Mouse (Mus musculus) midbrain, embryonic 14.5 days (tissue): ENCODE measurements around the gene Tas2r122. TPM values are rescaled to one million over a fixed set of nuclear protein-coding genes. Genes with fewer than 3 reads are reported as not detected.
"Not testable (repeated sequence)": the region's sequence is repeated elsewhere in the genome, so short reads cannot be mapped to it uniquely, and the experiment has no call there.

Experiments used
- ATAC-seq: fragments of 200-750 bp; cut with Nextera tagmentation; 2 replicates; pipeline ENCODE4 v1.8.0; 2017; ENCODE audit warnings: moderate number of reproducible peaks, moderate library complexity; ENCODE audit not compliant: low FRiP score, low TSS enrichment
- DNase-seq: peaks from one replicate; pipeline ENCODE4 v3.0.0-alpha.2; 2015
- H3K27ac ChIP-seq: fragments of 300-500 bp; sonication (generic); replicated peaks from 2 replicates; pipeline ENCODE4 v1.5.1; 2014; ENCODE audit warnings: mild to moderate bottlenecking, low read depth, low read length, moderate library complexity
- H3K27me3 ChIP-seq: fragments of 300-500 bp; sonication (generic); 2 replicates; pipeline ENCODE4 v1.6.1; 2014; ENCODE audit warnings: low read length, control low read depth, mixed read lengths; ENCODE audit not compliant: control insufficient read depth, insufficient read depth
- H3K36me3 ChIP-seq: fragments of 300-500 bp; sonication (generic); 2 replicates; pipeline ENCODE4 v1.6.1; 2014; ENCODE audit warnings: low read length, control low read depth; ENCODE audit not compliant: control insufficient read depth, insufficient read depth
- H3K4me1 ChIP-seq: fragments of 300-500 bp; sonication (generic); 2 replicates; pipeline ENCODE4 v1.6.1; 2014; ENCODE audit warnings: mild to moderate bottlenecking, antibody characterized with exemption, low read length, control low read depth; ENCODE audit not compliant: control insufficient read depth, insufficient read depth
- H3K4me2 ChIP-seq: fragments of 300-500 bp; sonication (generic); 2 replicates; pipeline ENCODE4 v1.6.1; 2014; ENCODE audit warnings: mild to moderate bottlenecking, low read length, moderate library complexity
- H3K4me3 ChIP-seq: fragments of 300-500 bp; sonication (generic); replicated peaks from 2 replicates; pipeline ENCODE4 v1.5.1; 2014; ENCODE audit warnings: low read depth, low read length
- H3K9ac ChIP-seq: fragments of 300-500 bp; sonication (generic); replicated peaks from 2 replicates; pipeline ENCODE4 v1.6.1; 2014; ENCODE audit warnings: mild to moderate bottlenecking, low read length, moderate library complexity
- H3K9me3 ChIP-seq: fragments of 300-500 bp; sonication (generic); 2 replicates; pipeline ENCODE4 v1.6.1; 2016; ENCODE audit warnings: low read length, control low read depth, mixed read lengths; ENCODE audit not compliant: control insufficient read depth
- WGBS: fragments of 180-500 bp; shearing (Covaris S2); extraction: QIAGEN DNeasy Blood & Tissue Kit; methylation state at CpG from one replicate; pipeline ENCODE4 v1.1.7; 2014; 5-methylcytosine and 5-hydroxymethylcytosine counted together
- polyA plus RNA-seq: library from polyadenylated mRNA; unstranded; fragments of >200 nt; fragmentation: Nextera tagmentation; extraction: Ambion mirVana; gene quantifications from 2 replicates; pipeline ENCODE4 v1.2.1, GENCODE M21; 2014

Gene Tas2r122
- not detected in 2 replicates for polyA plus RNA-seq

- DNase-seq (no peak), ATAC-seq (no peak)
- H3K27me3 ChIP-seq: no peaks in the 10 kb centered on the region
- H3K4me3 ChIP-seq: no peak within 1 kb of the TSS
- no peaks in the 10 kb centered on the region for H3K36me3 ChIP-seq
- H3K9me3 ChIP-seq: 0 out of 2 replicates have a peak, but pooled peaks cover 3% of the 10 kb centered on the region
- H3K4me1 ChIP-seq: no peaks in the 10 kb centered on the region
- H3K9ac ChIP-seq: no peak within 1 kb of the TSS
- H3K4me2 ChIP-seq: no peak within 1 kb of the TSS
- no peak within 1 kb of the TSS for H3K27ac ChIP-seq
- WGBS: 84% methylated on average over 3 of the region's 3 CpGs
These were observed at the start of gene Tas2r122 for GRCm38 (mm10) chr6:132711828-132712227. Tas2r122 (minus strand) TSS chr6:132711928.

DNA sequence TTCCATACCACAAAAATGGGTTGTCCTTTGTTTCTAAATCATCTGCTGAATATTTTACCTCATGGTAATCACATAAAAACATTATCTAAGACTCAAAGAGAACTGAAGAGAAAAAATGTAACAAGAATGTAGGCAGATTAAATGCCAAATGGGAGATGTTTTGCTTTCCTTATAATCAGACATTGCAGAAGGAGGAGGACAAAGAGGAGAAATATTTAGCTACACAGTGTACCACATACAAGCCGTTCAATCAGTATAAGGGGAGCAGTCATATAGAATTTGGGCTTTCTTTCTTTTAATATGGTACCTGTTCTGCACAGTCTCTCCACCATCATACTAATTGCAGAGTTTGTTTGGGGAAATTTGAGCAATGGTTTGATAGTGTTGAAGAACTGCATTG lies 42.7 kb upstream of the Tas2r122 start, which contains the start of gene Tas2r124:
Gene Tas2r124, plus strand, starts transcription at position 301 of the 400 bp plus-strand sequence.
- 77% methylated on average over 1 of the region's 1 CpGs for WGBS
- ATAC-seq (no peak), DNase-seq (no peak)
- H3K27ac ChIP-seq: no peak within 1 kb of the TSS
- H3K4me1 ChIP-seq: no peaks in the 10 kb centered on the region
- H3K9ac ChIP-seq: no peak within 1 kb of the TSS
- no peak within 1 kb of the TSS for H3K4me2 ChIP-seq
- H3K27me3 ChIP-seq: no peaks in the 10 kb centered on the region
- H3K36me3 ChIP-seq: no peaks in the 10 kb centered on the region
- no peaks in the 10 kb centered on the region for H3K9me3 ChIP-seq
- no peak within 1 kb of the TSS for H3K4me3 ChIP-seq

DNA sequence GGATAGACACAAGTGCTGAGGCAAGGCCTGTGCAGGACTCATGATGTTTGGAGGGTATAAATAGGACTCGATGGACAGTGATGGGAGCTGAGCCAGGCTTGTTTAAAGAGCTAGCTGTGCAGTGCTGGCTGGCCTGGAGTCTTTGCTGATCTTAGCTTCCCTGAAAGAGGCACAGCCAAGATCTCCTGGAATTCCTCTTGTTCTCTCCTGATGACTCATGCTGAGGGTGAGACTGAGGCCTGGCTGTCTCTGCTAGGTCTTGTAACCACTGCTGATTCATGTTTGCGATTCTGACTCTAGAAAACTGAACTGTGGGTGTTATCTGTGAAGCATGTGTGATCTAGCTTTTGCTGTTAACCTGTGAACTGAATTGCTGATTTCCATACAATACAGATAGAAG lies 38.5 kb upstream of the Tas2r122 start:
- no peaks in the 10 kb centered on the region for H3K36me3 ChIP-seq
- no peak overlapping the region for H3K9ac ChIP-seq
- no peaks in the 10 kb centered on the region for H3K9me3 ChIP-seq
- DNase-seq: no peak
- H3K4me2 ChIP-seq: no peak overlapping the region
- H3K4me1 ChIP-seq: no peaks in the 10 kb centered on the region
- no peak for ATAC-seq
- 85% methylated on average over 2 of the region's 2 CpGs for WGBS
- no peak overlapping the region for H3K27ac ChIP-seq
- H3K4me3 ChIP-seq: no peak overlapping the region
- H3K27me3 ChIP-seq: no peaks in the 10 kb centered on the region

DNA sequence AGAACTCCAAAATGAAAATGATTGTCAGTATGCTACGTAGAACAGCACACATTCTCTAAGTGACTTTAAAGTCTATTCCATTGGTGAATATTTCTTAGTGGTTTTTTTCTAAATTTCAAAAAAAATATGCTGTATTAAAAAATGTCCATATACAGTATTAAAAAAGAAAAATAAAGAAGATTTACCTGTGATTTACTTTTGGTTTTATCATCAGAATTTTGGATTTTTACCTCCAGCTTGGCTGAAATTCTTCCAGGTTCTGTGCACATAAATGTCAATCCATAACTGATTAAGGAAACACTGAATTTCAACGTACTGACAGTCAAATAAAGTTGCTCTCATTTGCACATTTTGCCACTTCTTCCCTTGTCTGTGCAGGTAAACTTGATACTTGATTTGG lies 26.2 kb upstream of the Tas2r122 start, which contains the start of gene Tas2r115:
Gene Tas2r115, minus strand, starts transcription at position 101 of the 400 bp plus-strand sequence.
- Histone ChIP-seq H3K9ac (no peak within 1 kb of the TSS), H3K4me3 (no peak within 1 kb of the TSS), H3K4me2 (no peak within 1 kb of the TSS), H3K4me1 (no peaks in the 10 kb centered on the region), H3K36me3 (no peaks in the 10 kb centered on the region), H3K27me3 (no peaks in the 10 kb centered on the region), H3K27ac (no peak within 1 kb of the TSS), H3K9me3 (no peaks in the 10 kb centered on the region; the same call in 1 of the 2 replicates)
- DNase-seq (no peak), ATAC-seq (no peak)
- WGBS: 70% methylated on average over 2 of the region's 2 CpGs

- H3K4me2 ChIP-seq: no peak within 1 kb of the TSS
- H3K27ac ChIP-seq: no peak within 1 kb of the TSS
- 73% methylated on average over 1 of the region's 1 CpGs for WGBS
- no peak within 1 kb of the TSS for H3K4me3 ChIP-seq
- ATAC-seq (no peak), DNase-seq (no peak)
- H3K4me1 ChIP-seq: no peaks in the 10 kb centered on the region
- no peaks in the 10 kb centered on the region for H3K9me3 ChIP-seq
- no peaks in the 10 kb centered on the region for H3K36me3 ChIP-seq
- no peak within 1 kb of the TSS for H3K9ac ChIP-seq
- H3K27me3 ChIP-seq: no peaks in the 10 kb centered on the region
These were observed 10.8 kb downstream of the Tas2r122 start, which contains the start of gene Tas2r121 for GRCm38 (mm10) chr6:132700907-132701306. Tas2r121 (minus strand) TSS chr6:132701007.

- not testable (repeated sequence) for H3K9ac ChIP-seq
These were observed 20.1 kb downstream of the Tas2r122 start for GRCm38 (mm10) chr6:132691596-132691995.

More at GRCm38 (mm10) chr6:132691596-132691995, 20.1 kb downstream of the Tas2r122 start:
- not testable (repeated sequence) for H3K9me3 ChIP-seq, H3K27ac ChIP-seq, H3K36me3 ChIP-seq, ATAC-seq, DNase-seq, H3K4me3 ChIP-seq, H3K4me1 ChIP-seq, H3K27me3 ChIP-seq, H3K4me2 ChIP-seq
- WGBS: 82% methylated on average over 7 of the region's 7 CpGs

Other genes starting within 250 kb of the Tas2r122 start
- not detected in 2 replicates for gene Prh1, start 142.1 kb downstream of the Tas2r122 start, polyA plus RNA-seq
- not detected in 2 replicates for gene Prp2, start 116.0 kb downstream of the Tas2r122 start, polyA plus RNA-seq
- gene A630073D07Rik, start 60.4 kb downstream of the Tas2r122 start, polyA plus RNA-seq: not detected in 2 replicates
- gene Tas2r120, start 55.0 kb downstream of the Tas2r122 start, polyA plus RNA-seq: not detected in 2 replicates
- gene Tas2r121, start 10.9 kb downstream of the Tas2r122 start, polyA plus RNA-seq: not detected in 2 replicates
- not detected in 2 replicates for gene Tas2r115, start 26.1 kb upstream of the Tas2r122 start, polyA plus RNA-seq
- not detected in 2 replicates for gene Tas2r124, start 42.8 kb upstream of the Tas2r122 start, polyA plus RNA-seq
- not detected in 2 replicates for gene Tas2r102, start 50.2 kb upstream of the Tas2r122 start, polyA plus RNA-seq
- not detected in 2 replicates for gene Tas2r136, start 66.2 kb upstream of the Tas2r122 start, polyA plus RNA-seq
- gene Tas2r117, start 90.9 kb upstream of the Tas2r122 start, polyA plus RNA-seq: not detected in 2 replicates
- not detected in 2 replicates for gene Tas2r123, start 135.2 kb upstream of the Tas2r122 start, polyA plus RNA-seq
- not detected in 2 replicates for gene Tas2r116, start 143.5 kb upstream of the Tas2r122 start, polyA plus RNA-seq
- gene Tas2r110, start 156.1 kb upstream of the Tas2r122 start, polyA plus RNA-seq: not detected in 2 replicates
- not detected in 2 replicates for gene Tas2r113, start 181.1 kb upstream of the Tas2r122 start, polyA plus RNA-seq
- not detected in 2 replicates for gene Tas2r125, start 197.7 kb upstream of the Tas2r122 start, polyA plus RNA-seq
- not detected in 2 replicates for gene Tas2r129, start 239.2 kb upstream of the Tas2r122 start, polyA plus RNA-seq
- not detected in 2 replicates for gene Tas2r131, start 246.0 kb upstream of the Tas2r122 start, polyA plus RNA-seq